Mouse (Mus musculus) adrenal gland, postnatal 0 days (tissue): ENCODE results near the gene Smim15. TPM values are rescaled to one million over a fixed set of nuclear protein-coding genes. Genes with fewer than 3 reads are reported as not detected.

Source experiments
- polyA plus RNA-seq: library from polyadenylated mRNA; unstranded; fragments of >200 nt; fragmentation: Nextera tagmentation; extraction: Ambion mirVana; gene quantifications from 2 replicates; pipeline ENCODE4 v1.2.1, GENCODE M21; 2015

Smim15 gene
- 45.6 and 46.6 TPM in 2 replicates for polyA plus RNA-seq

GRCm38 (mm10) chr13:108044222-108044941, at the start of gene Smim15:
Gene Smim15, plus strand, starts transcription at chr13:108044446.

Other genes starting within 250 kb of the Smim15 start
- gene Ndufaf2, start 114.2 kb downstream of the Smim15 start, polyA plus RNA-seq = 63.5 and 70.6 TPM in 2 replicates
- gene Ercc8, start 114.3 kb downstream of the Smim15 start, polyA plus RNA-seq = 9.0 and 10.0 TPM in 2 replicates
- 1.6 and 3.4 TPM in 2 replicates for gene Elovl7, start 170.0 kb downstream of the Smim15 start, polyA plus RNA-seq